Mouse (Mus musculus): ENCODE data around the gene Foxp1.

DNA sequence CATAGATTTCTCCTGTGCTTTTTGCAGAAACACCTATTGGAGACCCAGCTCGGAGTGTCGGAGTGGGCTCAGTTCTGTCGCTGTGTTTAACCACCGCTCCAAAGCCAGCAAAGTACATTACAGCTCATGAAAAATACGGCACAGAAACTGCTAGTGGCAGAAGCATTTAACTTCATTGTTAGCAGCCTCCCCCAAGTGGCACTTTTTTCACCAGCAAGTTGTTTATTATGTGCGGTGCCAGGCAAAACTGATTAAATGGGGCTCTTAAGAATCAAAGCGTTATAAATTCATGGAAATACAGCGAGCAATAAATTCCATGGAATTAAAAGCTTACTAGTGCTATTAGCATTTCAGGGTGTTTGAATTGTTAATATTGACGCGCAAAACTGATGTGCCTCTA is 289.1 kb downstream of the Foxp1 start:
- TF ChIP-seq GATA1 (IDR thresholded peaks at IDR 0.05; ENCODE audit: borderline replicate concordance, low read length) (no peak), FLI1 (IDR thresholded peaks at IDR 0.05; ENCODE audit: low read length) (no peak)
